Mouse (Mus musculus) bone marrow macrophage, adult 2 months (primary cell): Measurements from ENCODE around the gene Adgrl3.

ENCODE experiments used
- CTCF ChIP-seq: IDR thresholded peaks from 2 replicates; pipeline ENCODE4 v1.5.1; 2012; ENCODE audit warnings: low read depth, mild to moderate bottlenecking, low read length, moderate library complexity
- POLR2A ChIP-seq: IDR thresholded peaks from 2 replicates; pipeline ENCODE4 v1.6.1; 2012; ENCODE audit warnings: mild to moderate bottlenecking, low read depth, low read length, borderline replicate concordance

GRCm38 (mm10) chr5:81870336-81870735 lies 850.4 kb downstream of the Adgrl3 start:
- no peak for TF ChIP-seq CTCF
- no peak for TF ChIP-seq POLR2A
